Mouse (Mus musculus): ENCODE results near the gene Gm28729.
"Not testable (repeated sequence)": the region's sequence is repeated elsewhere in the genome, so short reads cannot be mapped to it uniquely, and the experiment has no call there.

Gm28729 gene

GRCm38 (mm10) chr9:96521574-96521973, 3.5 kb downstream of the Gm28729 start:
- not testable (repeated sequence) for DNase-seq (ENCODE audit: low spot score)

- no peak for DNase-seq (ENCODE audit: low spot score)
Measured at GRCm38 (mm10) chr9:96517429-96517828, 7.6 kb downstream of the Gm28729 start.

GRCm38 (mm10) chr9:96516806-96517205, 8.3 kb downstream of the Gm28729 start:
- no peak for DNase-seq (ENCODE audit: low spot score)

GRCm38 (mm10) chr9:96515737-96516136, 9.3 kb downstream of the Gm28729 start:
- no peak for DNase-seq (ENCODE audit: low spot score)

- DNase-seq (ENCODE audit: low spot score): no peak
Measured at GRCm38 (mm10) chr9:96514278-96514677, 10.8 kb downstream of the Gm28729 start.

- no peak for DNase-seq (ENCODE audit: low spot score)
Measured at GRCm38 (mm10) chr9:96506011-96506498, 19.0 kb downstream of the Gm28729 start.

GRCm38 (mm10) chr9:96505156-96505555, 19.9 kb downstream of the Gm28729 start:
- DNase-seq (ENCODE audit: low spot score): no peak

GRCm38 (mm10) chr9:96504116-96504895, 20.8 kb downstream of the Gm28729 start:
- DNase-seq (ENCODE audit: low spot score): no peak

GRCm38 (mm10) chr9:96502856-96503610, 22.0 kb downstream of the Gm28729 start:
- DNase-seq (ENCODE audit: low spot score): no peak

GRCm38 (mm10) chr9:96501217-96501616, 23.8 kb downstream of the Gm28729 start:
- no peak for DNase-seq (ENCODE audit: low spot score)

- no peak for DNase-seq (ENCODE audit: low spot score)
Measured at GRCm38 (mm10) chr9:96493212-96493611, 31.9 kb downstream of the Gm28729 start.

- peak; percentile 25 for DNase-seq (ENCODE audit: low spot score)
Measured at GRCm38 (mm10) chr9:96491810-96492209, 33.3 kb downstream of the Gm28729 start.

GRCm38 (mm10) chr9:96487869-96488268, 37.2 kb downstream of the Gm28729 start:
- DNase-seq (ENCODE audit: low spot score): not testable (repeated sequence)

GRCm38 (mm10) chr9:96483648-96484047, 41.4 kb downstream of the Gm28729 start:
- DNase-seq (ENCODE audit: low spot score): no peak

GRCm38 (mm10) chr9:96483028-96483427, 42.0 kb downstream of the Gm28729 start:
- no peak for DNase-seq (ENCODE audit: low spot score)

GRCm38 (mm10) chr9:96478071-96478888, 46.8 kb downstream of the Gm28729 start, which contains the start of gene Rnf7:
Gene Rnf7, minus strand, starts transcription at chr9:96478675.
- DNase-seq (ENCODE audit: low spot score): peak; percentile 100

- DNase-seq (ENCODE audit: low spot score): no peak
Measured at GRCm38 (mm10) chr9:96472356-96472755, 52.7 kb downstream of the Gm28729 start.

- DNase-seq (ENCODE audit: low spot score): not testable (repeated sequence)
Measured at GRCm38 (mm10) chr9:96471681-96472080, 53.4 kb downstream of the Gm28729 start.

GRCm38 (mm10) chr9:96470266-96470974, 54.6 kb downstream of the Gm28729 start:
- no peak for DNase-seq (ENCODE audit: low spot score)

- DNase-seq (ENCODE audit: low spot score): no peak
Measured at GRCm38 (mm10) chr9:96469556-96470265, 55.4 kb downstream of the Gm28729 start.

- no peak for DNase-seq (ENCODE audit: low spot score)
Measured at GRCm38 (mm10) chr9:96463708-96464107, 61.4 kb downstream of the Gm28729 start.
